Mouse (Mus musculus) cerebellum, adult 11-12 months (tissue): ENCODE measurements around the gene Tfrc.
"Not testable (repeated sequence)": the region's sequence is repeated elsewhere in the genome, so short reads cannot be mapped to it uniquely, and the experiment has no call there.

Experiments used
- DNase-seq: peaks from one replicate; pipeline ENCODE4 v3.0.0; 2022

Gene Tfrc

DNA sequence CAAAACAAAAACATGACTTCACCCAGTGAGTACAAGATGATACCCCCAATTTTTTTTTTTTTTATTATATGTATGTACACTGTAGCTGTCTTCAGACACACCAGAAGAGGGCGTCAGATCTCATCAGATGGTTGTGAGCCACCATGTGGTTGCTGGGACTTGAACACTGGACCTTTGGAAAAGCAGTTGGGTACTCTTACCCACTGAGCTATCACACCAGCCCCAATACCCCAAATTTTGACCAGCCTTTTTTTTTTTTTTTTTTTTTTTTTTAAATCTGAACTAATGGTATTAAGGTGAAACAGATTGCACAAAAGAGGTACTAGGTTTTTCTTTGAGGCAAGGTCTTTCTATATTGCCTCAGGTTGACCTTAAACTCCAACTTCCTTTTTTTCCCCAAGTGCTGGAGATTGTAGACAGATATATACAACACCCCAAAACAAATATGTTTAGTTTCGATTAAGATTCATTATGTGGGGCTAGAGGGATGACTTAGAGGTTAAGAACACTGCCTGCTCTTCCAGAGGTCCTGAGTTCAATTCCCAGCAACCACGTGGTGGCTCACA lies 4.6 kb downstream of the Tfrc start:
- DNase-seq: no peak

DNA sequence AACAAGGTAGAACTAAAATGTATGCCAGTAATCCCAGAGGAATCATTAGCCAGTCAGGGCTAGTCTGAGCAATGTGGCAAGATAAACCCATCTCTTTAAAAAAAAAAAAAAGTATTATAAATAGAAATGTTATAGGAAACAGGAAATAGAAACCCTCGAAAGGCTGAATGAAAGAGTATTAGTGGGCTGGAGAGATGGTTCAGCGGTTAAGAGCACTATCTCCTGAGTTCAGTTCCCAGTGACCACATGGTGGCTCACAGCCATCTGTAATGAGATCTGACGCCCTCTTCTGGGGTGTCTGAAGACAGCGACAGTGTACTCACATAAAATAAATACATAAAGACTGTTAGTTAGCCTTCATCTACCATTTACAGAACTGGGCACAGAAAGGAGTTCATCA lies 5.3 kb downstream of the Tfrc start:
- no peak for DNase-seq

DNA sequence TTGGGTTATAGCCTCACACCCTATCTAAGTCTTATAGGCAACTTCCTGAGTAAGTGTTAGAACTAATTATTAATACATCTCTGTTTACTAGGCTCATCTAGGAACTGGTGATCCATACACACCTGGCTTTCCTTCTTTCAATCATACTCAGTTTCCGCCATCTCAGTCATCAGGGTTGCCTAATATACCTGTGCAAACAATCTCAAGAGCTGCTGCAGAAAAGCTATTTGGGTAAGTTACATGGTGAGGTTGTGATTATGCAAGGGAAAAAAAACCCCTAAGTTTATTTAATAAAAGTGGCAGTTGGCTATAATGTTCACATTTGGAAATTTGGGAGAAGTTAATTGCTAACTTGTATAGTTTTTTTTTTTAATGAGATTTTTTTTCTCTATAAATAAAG lies 10.2 kb downstream of the Tfrc start:
- no peak for DNase-seq

DNA sequence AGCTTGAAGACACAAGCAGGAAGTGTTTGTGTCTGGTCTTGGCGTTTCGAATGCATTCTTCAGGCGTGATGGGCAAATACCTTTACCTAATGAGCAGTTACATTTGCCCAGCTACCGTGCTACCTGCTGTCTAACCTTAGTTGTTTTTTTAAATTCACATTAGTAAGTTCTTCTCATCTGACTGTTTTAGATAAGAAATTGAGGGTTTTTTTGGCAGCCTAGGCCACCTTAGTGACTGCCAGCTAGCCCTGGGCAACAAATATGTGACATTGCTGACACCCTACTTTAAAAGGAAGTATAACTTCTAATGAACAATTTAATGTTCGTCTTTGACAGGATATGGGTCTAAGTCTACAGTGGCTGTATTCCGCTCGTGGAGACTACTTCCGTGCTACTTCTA lies 19.4 kb downstream of the Tfrc start:
- no peak for DNase-seq

DNA sequence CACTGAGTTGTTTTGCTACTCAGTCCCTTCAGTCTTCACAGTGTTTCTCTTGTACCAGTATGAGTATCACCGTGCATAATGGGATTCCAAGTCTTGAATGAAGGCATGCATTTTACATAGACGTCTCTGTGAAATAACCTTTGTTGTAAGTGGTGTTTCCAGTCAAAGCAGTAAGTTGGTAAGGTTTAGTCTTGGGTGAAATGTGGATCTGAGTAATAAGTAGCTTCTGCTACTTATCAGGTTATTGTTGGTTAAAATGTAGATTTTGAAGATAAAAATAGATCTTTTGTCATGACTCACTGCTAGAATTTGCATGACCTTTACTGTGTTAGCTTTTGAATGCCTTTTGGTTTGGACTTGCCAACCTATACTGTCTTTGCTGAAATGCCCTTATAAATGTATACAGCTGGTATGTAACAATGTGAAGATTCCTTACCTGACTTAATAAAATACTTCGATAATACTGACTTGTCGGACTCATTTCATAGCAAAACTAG lies 23.7 kb downstream of the Tfrc start:
- no peak for DNase-seq

DNA sequence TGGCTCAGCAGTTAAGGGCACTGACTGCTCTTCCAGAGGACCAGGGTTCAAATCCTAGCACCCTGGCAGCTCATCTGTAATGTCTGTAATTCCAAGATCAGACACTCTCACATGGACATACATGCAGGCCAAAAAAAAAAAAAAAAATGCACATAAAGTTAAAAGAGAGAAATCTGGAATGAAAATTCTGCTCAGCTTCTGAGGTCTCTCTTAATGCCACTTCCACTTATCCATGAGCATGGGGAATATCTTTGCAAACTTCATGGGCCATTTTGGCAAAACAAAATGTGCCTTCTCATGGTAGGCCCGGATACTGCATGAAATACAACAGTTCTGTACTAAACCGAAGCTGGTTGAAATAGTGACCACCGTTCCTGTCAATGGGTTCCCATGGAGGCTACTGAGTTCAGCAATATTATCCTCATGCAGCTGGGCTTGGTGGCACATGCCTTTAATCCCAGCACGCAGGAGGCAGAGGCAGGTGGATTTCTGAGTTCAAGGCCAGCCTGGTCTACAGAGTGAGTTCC lies 24.8 kb downstream of the Tfrc start:
- DNase-seq: no peak

DNA sequence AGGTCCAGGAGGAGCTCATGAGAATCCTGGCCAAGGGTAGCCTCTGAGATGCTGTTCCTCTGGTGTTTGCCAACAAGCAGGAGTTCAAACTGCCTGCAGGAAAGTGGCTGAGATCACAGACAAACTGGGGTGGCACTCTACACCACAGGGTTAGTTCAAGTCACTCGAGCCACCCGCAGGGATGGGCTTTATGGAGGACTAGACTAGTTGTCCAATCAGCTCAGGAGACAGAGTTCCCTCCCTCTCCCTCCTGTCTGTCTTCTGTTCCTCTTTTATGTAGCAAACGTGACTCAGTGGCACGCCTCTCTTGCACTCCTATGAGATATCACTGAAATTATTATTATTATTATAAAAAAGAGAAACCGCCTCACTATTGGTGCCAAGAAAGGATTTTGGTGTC lies 25.5 kb downstream of the Tfrc start:
- DNase-seq: no peak

DNA sequence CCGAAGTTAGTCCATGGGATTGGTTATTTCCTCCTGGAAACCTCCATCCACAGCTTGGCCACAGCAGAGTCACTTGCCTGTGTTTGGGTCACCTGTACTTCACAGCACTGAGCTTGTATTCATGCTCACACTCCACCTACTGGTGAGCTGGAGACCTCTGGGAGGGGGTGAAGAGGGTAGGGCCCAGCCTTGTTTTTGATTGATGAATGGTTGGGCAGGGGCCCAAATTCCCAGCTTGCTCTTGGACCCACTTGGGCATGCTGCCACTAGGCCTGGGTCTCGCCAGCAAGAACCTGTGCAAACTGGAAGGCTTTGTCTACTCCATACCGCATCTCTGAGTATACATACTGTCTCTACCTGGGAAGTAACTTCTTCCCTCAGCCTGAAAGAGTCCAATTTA lies 26.6 kb downstream of the Tfrc start:
- no peak for DNase-seq

DNA sequence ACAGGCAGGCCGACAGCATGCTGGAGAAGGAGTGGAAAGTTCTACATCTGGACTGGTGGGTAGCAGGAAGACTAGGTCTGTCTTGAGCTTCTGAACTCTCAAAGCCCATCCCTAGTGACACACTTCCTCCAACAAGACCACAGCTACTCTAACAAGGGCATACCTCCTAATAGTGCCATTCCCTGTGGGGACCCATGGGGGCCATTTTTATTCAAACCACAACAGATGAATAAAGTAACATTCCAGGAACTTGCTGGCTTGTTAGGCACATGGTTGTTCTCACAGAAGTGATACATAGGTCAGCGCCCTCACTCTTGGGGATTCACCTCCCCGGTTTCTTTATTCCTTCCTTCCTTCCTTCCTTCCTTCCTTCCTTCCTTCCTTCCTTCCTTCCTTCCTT lies 27.6 kb downstream of the Tfrc start:
- DNase-seq: no peak

DNA sequence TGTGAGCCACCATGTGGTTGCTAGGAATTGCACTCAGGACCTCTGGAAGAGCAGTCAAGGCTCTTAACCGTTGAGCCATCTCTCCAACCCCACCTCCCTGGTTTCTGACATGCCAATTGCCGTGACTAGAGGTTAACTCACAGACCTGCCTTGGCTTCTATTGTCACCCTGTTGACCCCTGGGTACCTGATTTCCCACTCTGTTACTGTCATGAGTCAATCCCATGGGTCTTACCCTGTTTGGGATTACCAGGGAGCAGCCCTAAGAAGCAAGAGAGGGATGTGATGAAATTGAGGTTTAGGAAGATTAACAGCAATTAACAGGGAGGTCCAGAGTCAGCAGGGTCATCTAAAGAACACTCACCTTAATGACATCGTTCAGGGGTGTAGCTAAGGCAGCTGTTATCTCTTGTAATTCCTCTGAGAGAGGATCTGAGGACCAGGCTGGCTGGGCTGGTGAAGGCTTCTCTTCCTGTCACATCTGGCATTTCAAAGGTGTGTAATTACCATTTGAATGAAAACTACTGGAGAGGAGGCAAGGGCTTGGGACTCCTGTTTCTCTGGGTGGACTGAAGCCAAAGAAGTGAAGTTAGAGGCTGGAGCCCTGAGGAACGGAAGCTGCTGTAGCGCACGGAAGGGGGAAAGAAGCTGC lies 28.3 kb downstream of the Tfrc start:
- no peak for DNase-seq

DNA sequence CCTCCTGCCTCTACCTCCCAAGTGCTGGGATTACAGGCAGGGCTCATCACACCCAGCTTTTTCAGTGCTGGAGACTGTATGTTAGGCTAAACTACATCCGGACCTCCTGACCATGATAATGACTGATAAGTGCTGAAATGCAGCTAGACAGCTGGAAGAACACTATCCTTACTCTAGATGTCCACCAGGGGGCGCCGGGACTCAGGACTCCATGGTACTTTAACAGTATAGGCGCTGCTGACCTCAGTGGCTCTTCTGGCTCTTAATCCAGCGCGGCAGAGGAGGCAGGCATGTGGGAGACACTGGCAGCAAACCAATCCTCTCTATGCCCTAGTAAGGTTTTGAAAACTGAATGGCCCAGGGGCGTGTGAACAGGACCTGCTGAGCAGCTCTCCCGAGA lies 29.8 kb downstream of the Tfrc start:
- peak; percentile 74 for DNase-seq

DNA sequence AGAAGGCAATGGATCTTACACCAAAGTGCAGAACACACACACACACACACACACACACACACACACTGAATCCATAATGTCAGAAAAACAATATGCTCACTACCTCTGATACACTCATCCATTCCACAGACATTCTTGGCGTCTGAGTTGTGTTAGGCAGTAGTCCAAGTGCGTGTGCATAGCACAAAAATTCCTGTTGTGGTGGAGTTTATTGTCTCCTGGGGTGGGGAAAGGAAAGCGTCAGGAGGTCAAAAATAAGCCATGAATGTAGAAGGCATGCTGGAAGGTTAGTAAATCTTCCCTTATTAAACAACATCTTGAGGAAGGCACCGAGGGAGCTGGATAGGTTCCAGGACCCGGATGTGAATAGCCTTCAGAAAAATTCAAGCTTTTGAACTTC lies 31.4 kb downstream of the Tfrc start:
- DNase-seq: no peak

DNA sequence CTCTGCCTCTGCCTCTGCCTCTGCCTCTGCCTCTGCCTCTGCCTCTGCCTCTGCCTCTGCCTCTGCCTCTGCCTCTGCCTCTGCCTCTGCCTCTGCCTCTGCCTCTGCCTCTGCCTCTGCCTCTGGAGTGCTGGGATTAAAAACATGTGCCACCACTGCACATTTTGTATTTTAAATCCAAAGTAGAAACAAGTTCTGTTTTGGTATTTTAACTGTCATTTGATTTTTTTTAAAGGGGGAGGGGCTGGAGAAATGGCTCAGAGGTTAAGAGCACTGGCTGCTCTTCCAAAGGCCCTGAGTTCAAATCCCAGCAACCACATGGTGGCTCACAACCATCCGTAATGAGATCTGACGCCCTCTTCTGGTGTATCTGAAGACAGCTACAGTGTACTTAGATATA lies 32.0 kb downstream of the Tfrc start:
- DNase-seq: not testable (repeated sequence)

DNA sequence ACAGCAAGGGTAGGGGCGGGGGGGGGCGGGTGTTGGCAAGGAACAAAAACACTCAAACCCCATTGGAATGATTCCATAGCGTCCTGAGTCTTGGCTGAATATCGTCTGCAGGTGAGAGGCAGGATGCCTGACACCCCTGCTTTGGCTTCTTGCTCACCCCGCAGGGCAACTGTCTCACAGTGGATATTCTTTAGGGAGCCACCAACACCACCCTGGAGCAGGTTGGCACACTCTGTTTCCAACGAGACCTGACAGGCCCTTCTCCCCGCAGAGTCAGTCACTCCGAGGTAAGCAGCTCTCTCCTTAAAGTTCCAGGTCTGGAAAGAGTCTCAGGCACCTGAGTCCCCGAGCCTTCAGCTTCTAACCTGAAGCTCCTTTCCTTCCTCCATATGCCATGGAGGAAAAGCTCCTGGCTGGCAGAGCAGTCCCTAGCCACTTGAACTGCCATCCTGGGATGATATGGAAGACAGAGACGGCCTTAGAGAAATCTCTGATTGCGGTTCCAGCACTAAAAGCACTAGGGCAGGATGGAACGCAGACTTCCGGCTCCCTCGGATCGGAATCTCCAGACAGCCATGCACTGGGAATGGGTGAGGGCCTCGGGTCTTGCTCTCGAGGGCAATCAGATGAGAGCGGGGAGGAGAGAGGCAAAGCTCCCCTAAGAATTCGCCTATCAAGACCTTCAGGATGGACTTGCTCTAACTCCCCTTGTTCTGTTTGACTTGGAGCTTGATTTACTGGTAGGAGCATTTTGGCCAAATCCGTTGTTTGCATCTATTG lies 32.9 kb downstream of the Tfrc start:
- DNase-seq: no peak

DNA sequence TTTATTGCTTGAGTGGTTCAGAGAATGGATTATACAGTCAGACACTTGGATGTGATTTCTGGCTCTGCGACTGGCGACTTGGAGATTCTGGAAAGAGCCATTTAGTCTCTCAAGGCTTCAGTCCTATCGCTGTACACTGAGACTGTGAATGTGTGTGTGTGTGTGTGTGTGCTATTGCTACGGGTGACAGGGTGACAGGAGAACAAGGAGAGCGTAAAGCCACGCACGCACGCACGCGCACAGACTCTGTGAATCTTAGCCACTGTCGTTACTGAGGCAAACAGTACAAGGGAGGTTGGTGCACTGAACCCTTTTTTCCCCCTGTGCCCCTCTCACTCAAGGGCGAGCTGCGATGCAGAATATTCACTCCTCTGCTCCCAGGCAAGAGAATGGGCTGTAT lies 33.6 kb downstream of the Tfrc start:
- no peak for DNase-seq

DNA sequence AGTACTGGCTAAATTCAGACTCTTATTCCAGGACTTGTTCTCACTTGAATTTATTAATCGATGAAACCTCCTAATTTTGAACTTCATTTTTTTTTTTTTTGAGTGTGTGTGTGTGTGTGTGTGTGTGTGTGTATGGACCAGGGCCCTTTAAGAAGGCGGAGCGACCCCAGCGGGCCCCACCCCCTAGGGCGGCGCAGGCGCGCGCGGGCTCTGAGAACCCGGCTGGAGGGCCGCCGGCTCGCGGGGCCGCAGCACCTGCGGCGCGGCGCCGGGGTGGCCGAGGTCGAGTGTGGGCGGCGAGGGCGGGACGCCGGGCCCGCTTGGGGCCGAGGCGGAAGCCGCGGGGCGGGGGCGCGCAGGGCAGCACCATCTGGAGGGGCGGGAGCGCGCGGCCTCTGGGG lies 34.9 kb downstream of the Tfrc start, which contains the start of gene Tnk2:
Gene Tnk2, plus strand, starts transcription at position 214 of the 401 bp plus-strand sequence.
- DNase-seq: peak; percentile 88

DNA sequence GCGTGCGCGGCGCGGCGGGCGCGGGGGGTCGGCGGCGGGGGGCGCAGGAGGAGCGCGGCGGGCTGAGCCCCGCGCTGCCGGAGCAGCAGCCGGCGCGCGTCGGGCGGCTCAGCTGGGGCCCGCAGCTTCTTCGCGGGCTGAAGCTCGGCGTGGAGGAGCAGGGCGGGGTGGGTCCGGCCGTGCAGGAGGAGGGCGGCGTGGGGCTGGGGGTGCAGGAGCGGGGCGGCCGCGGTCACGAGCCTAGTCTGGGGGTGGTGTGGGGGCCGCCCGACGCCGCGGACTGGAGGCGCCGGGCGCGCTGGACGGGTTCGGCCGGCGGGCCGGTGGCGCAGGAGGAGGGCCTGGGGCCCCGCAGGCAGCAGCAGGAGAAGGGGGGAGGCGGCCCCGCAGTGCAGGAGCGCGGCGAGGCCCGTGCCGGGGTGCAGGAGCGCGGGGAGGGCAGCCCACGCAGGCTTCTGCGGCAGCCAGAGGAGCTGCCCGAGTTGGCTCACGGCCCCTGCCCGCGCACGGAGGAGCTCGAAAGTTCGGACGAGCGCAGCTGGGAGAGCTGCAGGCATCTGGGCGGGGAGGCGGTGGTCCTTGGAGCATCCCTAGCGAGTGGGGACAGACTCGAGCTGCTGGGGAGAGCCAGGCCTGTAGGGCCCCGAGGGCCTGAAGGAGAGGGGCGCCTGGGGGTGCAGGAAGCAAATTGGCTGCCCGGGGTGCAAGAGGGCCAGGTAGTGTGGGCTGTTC lies 35.5 kb downstream of the Tfrc start:
- DNase-seq: peak; percentile 68

DNA sequence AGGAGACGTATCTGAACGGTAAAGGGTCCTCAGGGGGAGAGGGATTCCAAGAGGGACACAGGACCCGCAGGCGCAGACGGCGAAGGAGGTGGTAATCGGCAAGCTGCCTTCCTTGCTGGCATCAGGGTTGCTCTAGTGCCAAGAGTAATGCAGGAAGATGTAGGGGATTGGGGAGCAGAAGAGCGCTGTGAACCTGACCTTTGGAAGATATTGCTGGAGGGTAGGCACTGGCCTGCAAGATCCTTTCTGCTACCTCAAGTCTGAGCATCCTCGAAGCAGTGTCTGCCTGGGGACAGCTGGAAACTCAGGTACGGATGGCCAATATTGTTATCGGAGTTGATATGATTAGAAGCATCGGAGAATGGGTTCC lies 36.1 kb downstream of the Tfrc start:
- no peak for DNase-seq

DNA sequence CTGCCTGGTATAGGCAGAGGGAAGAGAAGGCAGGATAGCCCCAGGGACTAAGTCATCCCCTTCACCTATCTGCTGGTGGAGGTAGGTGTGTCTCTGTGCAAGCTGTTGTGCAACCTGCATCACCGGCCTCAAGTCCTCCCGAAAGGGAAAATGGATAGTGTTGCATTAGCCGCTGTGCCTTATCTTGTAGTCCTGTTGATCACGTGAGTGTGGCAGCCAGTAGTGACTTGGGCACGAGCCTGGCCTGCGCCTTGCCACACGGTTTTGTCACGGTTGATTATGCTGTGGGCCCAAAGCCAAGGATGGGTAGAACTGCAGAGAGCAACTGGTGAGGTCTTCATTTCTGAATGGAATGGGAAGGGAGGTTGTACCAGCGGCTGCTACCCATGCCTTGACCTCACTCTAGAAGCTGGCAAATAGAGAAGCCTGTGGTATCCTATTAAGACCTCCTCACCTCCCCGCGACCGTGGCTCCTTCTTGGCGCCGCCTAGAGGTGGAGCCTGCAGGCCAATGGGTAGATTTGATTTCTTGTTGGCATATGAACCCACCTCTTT lies 36.7 kb downstream of the Tfrc start:
- peak; percentile 90 for DNase-seq

DNA sequence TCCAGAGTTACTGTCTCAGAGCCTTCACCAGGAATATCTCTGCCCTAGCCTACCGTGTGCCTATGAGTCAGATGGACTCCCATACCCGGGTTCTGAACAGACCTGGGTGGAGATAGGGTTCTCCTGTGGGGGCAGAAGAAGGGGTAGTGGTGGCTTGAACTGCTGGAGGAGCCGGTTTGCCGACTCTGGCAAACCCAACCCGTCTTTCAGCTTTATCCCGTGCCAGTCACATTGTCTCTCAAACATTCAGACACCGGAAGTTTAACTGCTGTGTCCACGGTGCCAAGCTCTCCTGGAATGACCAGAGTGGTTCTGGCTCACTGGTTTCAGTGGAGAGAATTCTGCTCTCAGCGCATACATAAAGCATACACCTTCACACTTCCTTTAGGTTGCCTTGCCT lies 37.3 kb downstream of the Tfrc start:
- DNase-seq: no peak

DNA sequence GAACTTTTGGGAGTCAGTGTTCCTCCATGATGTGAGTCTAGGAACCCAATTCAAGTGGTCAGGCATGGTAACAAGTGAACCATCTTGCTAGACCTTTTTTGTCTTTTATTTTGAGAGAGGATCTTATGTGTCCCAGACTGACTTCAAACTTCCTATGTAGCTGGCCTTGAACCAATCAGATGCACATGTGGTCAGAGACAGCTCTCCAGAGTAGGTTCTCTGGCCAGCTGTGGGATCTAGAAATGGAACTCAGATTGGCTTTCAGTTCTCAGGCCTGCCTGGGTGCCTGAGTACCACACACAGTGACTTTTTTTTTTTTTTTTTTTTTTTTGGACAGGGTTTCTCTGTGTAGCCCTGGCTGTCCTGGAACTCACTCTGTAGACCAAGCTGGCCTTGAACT lies 39.0 kb downstream of the Tfrc start:
- DNase-seq: no peak

DNA sequence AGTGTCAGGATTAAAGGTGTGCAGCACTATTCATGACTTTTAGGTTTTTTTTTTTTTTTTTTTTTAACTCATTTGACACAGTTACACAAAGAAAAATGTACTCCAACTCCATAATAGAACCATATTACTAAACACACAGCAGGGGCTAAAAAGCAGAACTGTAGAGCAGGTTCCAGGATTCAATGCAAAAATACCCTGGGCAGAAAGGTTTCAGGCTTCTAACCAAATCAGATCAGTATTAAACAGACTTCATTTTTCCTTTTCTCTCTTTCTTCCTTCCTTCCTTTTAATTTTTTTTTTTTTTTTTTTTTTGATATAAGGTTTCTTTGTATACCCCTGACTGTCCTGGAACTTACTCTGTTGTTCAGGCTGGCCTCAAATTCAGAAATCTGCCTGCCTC lies 41.7 kb downstream of the Tfrc start:
- no peak for DNase-seq
